Mouse (Mus musculus): ENCODE results near the gene Ube2v1.

DNA sequence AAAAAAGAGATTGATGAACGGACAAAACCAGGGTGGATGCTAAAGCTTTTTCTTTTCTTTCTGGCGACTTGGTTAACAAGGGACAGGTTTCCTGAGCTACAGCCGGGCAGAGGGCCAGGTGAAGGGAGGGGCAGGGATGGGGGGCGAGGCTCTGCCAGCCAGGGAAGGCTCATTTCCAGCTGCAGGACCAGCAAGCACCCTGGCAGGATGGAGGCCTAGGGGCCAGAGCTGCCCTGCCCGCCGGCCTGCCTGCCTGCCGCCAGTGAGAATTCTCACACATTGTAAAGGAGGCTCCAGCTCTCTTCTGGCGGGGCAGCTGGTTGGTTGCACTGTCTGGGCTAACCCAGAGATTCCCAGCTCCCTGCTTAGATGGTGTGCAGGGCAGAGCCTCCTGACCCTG lies 69.8 kb downstream of the Ube2v1 start:
- TF ChIP-seq GATA1 (IDR thresholded peaks at IDR 0.05; ENCODE audit: borderline replicate concordance, low read length), result no peak
- no peak for TF ChIP-seq FLI1 (IDR thresholded peaks at IDR 0.05; ENCODE audit: low read length)

Data from megakaryocyte, embryonic 14.5 days (primary cell).